Mouse (Mus musculus): ENCODE data around the gene Platr17. TPM values are rescaled to one million over a fixed set of nuclear protein-coding genes. Genes with fewer than 3 reads are reported as not detected.
A peak's percentile ranks its signal among the peaks of the same experiment; 100 is the strongest.

The Platr17 gene
- polyA plus RNA-seq, 1 experiment from 2014 or later, result 0.28 TPM

- H3K4me3 ChIP-seq, result peak overlapping the region; percentile 77
- ATAC-seq, result no peak
- H3K27me3 ChIP-seq, result no peaks in the 10 kb centered on the region
- peak overlapping the region; percentile 97 for H3K4me2 ChIP-seq
- no peak overlapping the region for H3K27ac ChIP-seq
- no peak overlapping the region for H3K9ac ChIP-seq
- peaks cover 59% of the 10 kb centered on the region for H3K36me3 ChIP-seq (ENCODE audit: poor library complexity, severe bottlenecking)
- H3K9me3 ChIP-seq (replicated peaks), result no peaks in the 10 kb centered on the region
- WGBS, result 86% methylated on average over 11 of the region's 11 CpGs
- peaks cover 24% of the 10 kb centered on the region for H3K4me1 ChIP-seq
Observed at GRCm38 (mm10) chr17:33938783-33939182, 33.8 kb downstream of the Platr17 start.

GRCm38 (mm10) chr17:33940206-33940805, 35.4 kb downstream of the Platr17 start, which contains the start of the genes Pfdn6 and Wdr46:
Pfdn6 (minus strand) TSS chr17:33940343.
Wdr46 (plus strand) TSS chr17:33940660.
- Histone ChIP-seq H3K27me3 (no peaks in the 10 kb centered on the region), H3K36me3 (ENCODE audit: poor library complexity, severe bottlenecking) (peaks cover 60% of the 10 kb centered on the region), H3K9me3 (replicated peaks) (no peaks in the 10 kb centered on the region), H3K27ac (no peak within 1 kb of the TSS), H3K9ac (peak within 1 kb of the TSS; percentile 81), H3K4me1 (peaks cover 24% of the 10 kb centered on the region), H3K4me2 (peak within 1 kb of the TSS; percentile 97), H3K4me3 (peak within 1 kb of the TSS; percentile 77)
- WGBS, result under 1% methylated on average over 36 of the region's 36 CpGs
- ATAC-seq, result peak; percentile 93

GRCm38 (mm10) chr17:33940981-33941380, 36.0 kb downstream of the Platr17 start:
- Histone ChIP-seq H3K27ac (no peak overlapping the region), H3K9ac (peak overlapping the region; percentile 81), H3K4me3 (peak overlapping the region; percentile 77), H3K4me2 (peak overlapping the region; percentile 97), H3K36me3 (ENCODE audit: poor library complexity, severe bottlenecking) (peaks cover 60% of the 10 kb centered on the region), H3K27me3 (no peaks in the 10 kb centered on the region), H3K4me1 (peaks cover 24% of the 10 kb centered on the region), H3K9me3 (replicated peaks) (no peaks in the 10 kb centered on the region)
- WGBS, result 4% methylated on average over 26 of the region's 26 CpGs
- peak; percentile 3; the same call in 1 of the 2 replicates for ATAC-seq

GRCm38 (mm10) chr17:33941381-33941780, 36.4 kb downstream of the Platr17 start:
- H3K9me3 ChIP-seq (replicated peaks), result no peaks in the 10 kb centered on the region
- no peaks in the 10 kb centered on the region for H3K27me3 ChIP-seq
- peaks cover 60% of the 10 kb centered on the region for H3K36me3 ChIP-seq (ENCODE audit: poor library complexity, severe bottlenecking)
- H3K4me1 ChIP-seq, result peaks cover 24% of the 10 kb centered on the region
- no peak for ATAC-seq
- H3K4me3 ChIP-seq, result peak overlapping the region; percentile 77
- H3K9ac ChIP-seq, result peak overlapping the region; percentile 81
- WGBS, result 66% methylated on average over 19 of the region's 19 CpGs
- H3K27ac ChIP-seq, result no peak overlapping the region
- H3K4me2 ChIP-seq, result peak overlapping the region; percentile 97

GRCm38 (mm10) chr17:33943454-33943853, 38.5 kb downstream of the Platr17 start:
- Histone ChIP-seq H3K27me3 (no peaks in the 10 kb centered on the region), H3K27ac (no peak overlapping the region), H3K4me1 (peaks cover 24% of the 10 kb centered on the region), H3K9me3 (replicated peaks) (no peaks in the 10 kb centered on the region), H3K9ac (no peak overlapping the region), H3K4me2 (no peak overlapping the region), H3K36me3 (ENCODE audit: poor library complexity, severe bottlenecking) (peaks cover 60% of the 10 kb centered on the region), H3K4me3 (no peak overlapping the region)
- no peak for ATAC-seq
- WGBS, result 94% methylated on average over 15 of the region's 15 CpGs

- ATAC-seq, result no peak
- no peak overlapping the region for H3K9ac ChIP-seq
- H3K4me3 ChIP-seq, result no peak overlapping the region
- WGBS, result 93% methylated on average over 10 of the region's 10 CpGs
- H3K27ac ChIP-seq, result no peak overlapping the region
- peaks cover 88% of the 10 kb centered on the region for H3K36me3 ChIP-seq (ENCODE audit: poor library complexity, severe bottlenecking)
- no peaks in the 10 kb centered on the region for H3K27me3 ChIP-seq
- peaks cover 31% of the 10 kb centered on the region for H3K4me1 ChIP-seq
- no peaks in the 10 kb centered on the region for H3K9me3 ChIP-seq (replicated peaks)
- H3K4me2 ChIP-seq, result no peak overlapping the region
Observed at GRCm38 (mm10) chr17:33947430-33948089, 42.6 kb downstream of the Platr17 start.

GRCm38 (mm10) chr17:33948090-33948904, 43.4 kb downstream of the Platr17 start:
- H3K36me3 ChIP-seq (ENCODE audit: poor library complexity, severe bottlenecking), result peaks cover 89% of the 10 kb centered on the region
- H3K27me3 ChIP-seq, result no peaks in the 10 kb centered on the region
- H3K9me3 ChIP-seq (replicated peaks), result no peaks in the 10 kb centered on the region
- no peak overlapping the region for H3K27ac ChIP-seq
- peaks cover 38% of the 10 kb centered on the region for H3K4me1 ChIP-seq
- ATAC-seq, result no peak
- no peak overlapping the region for H3K4me3 ChIP-seq
- H3K4me2 ChIP-seq, result no peak overlapping the region
- H3K9ac ChIP-seq, result no peak overlapping the region
- WGBS, result 89% methylated on average over 22 of the region's 22 CpGs

GRCm38 (mm10) chr17:33948905-33949537, 44.1 kb downstream of the Platr17 start:
- peaks cover 89% of the 10 kb centered on the region for H3K36me3 ChIP-seq (ENCODE audit: poor library complexity, severe bottlenecking)
- H3K4me1 ChIP-seq, result peaks cover 46% of the 10 kb centered on the region

GRCm38 (mm10) chr17:33950131-33950625, 45.2 kb downstream of the Platr17 start:
- WGBS, result 79% methylated on average over 10 of the region's 10 CpGs
- Histone ChIP-seq H3K27me3 (no peaks in the 10 kb centered on the region), H3K9me3 (replicated peaks) (no peaks in the 10 kb centered on the region), H3K4me1 (peaks cover 54% of the 10 kb centered on the region), H3K36me3 (ENCODE audit: poor library complexity, severe bottlenecking) (peaks cover 84% of the 10 kb centered on the region), H3K4me2 (peak overlapping the region; percentile 91), H3K27ac (peak overlapping the region; percentile 86; the same call in 1 of the 2 replicates), H3K9ac (peak overlapping the region; percentile 79), H3K4me3 (peak overlapping the region; percentile 50)
- no peak for ATAC-seq

More at GRCm38 (mm10) chr17:33948905-33949537, 44.1 kb downstream of the Platr17 start:
- no peaks in the 10 kb centered on the region for H3K9me3 ChIP-seq (replicated peaks)
- ATAC-seq, result no peak
- WGBS, result 92% methylated on average over 19 of the region's 19 CpGs
- no peak overlapping the region for H3K27ac ChIP-seq
- no peak overlapping the region for H3K9ac ChIP-seq
- H3K4me3 ChIP-seq, result no peak overlapping the region
- H3K4me2 ChIP-seq, result no peak overlapping the region
- no peaks in the 10 kb centered on the region for H3K27me3 ChIP-seq

- peak; percentile 67 for ATAC-seq
- H3K36me3 ChIP-seq (ENCODE audit: poor library complexity, severe bottlenecking), result peaks cover 73% of the 10 kb centered on the region
- WGBS, result 1% methylated on average over 45 of the region's 45 CpGs
- H3K9me3 ChIP-seq (replicated peaks), result no peaks in the 10 kb centered on the region
- H3K27me3 ChIP-seq, result no peaks in the 10 kb centered on the region
- H3K4me3 ChIP-seq, result peak within 1 kb of the TSS; percentile 50
- H3K4me1 ChIP-seq, result peaks cover 54% of the 10 kb centered on the region
- H3K9ac ChIP-seq, result peak within 1 kb of the TSS; percentile 79
- peak within 1 kb of the TSS; percentile 86 for H3K27ac ChIP-seq
- H3K4me2 ChIP-seq, result peak within 1 kb of the TSS; percentile 91
Observed at GRCm38 (mm10) chr17:33951021-33951946, 46.3 kb downstream of the Platr17 start, which contains the start of gene B3galt4. B3galt4 (minus strand) TSS chr17:33951488.

Data from forebrain, embryonic 13.5 days (tissue).